Mouse (Mus musculus): Measurements from ENCODE around the gene Olfr78. TPM values are rescaled to one million over a fixed set of nuclear protein-coding genes. Genes with fewer than 3 reads are reported as not detected.

Gene Olfr78
- polyA plus RNA-seq (2014; fragmentation: Illumina TruSeq; extraction: RNeasy Lipid Tissue Mini Kit (QIAGEN cat#74804); ENCODE audit: low read depth, low replicate concordance) = 25.4 TPM

GRCm38 (mm10) chr7:102759266-102759665 is at the start of gene Olfr78, which contains the start of gene Olfr560:
Gene Olfr78, minus strand, starts transcription at chr7:102759471.
Gene Olfr560, minus strand, starts transcription at chr7:102759366.

GRCm38 (mm10) chr7:102803180-102803579 is 43.9 kb upstream of the Olfr78 start, which contains the start of gene Olfr564:
Gene Olfr564, plus strand, starts transcription at chr7:102803480.

GRCm38 (mm10) chr7:102770921-102771320 is 11.7 kb upstream of the Olfr78 start, which contains the start of gene Olfr561:
Gene Olfr561, plus strand, starts transcription at chr7:102771221.

GRCm38 (mm10) chr7:102727391-102727790 is 31.9 kb downstream of the Olfr78 start, which contains the start of gene Olfr559:
Gene Olfr559, minus strand, starts transcription at chr7:102727491.

GRCm38 (mm10) chr7:102718970-102719369 is 40.3 kb downstream of the Olfr78 start, which contains the start of gene Olfr33:
Gene Olfr33, minus strand, starts transcription at chr7:102719070.

GRCm38 (mm10) chr7:102701915-102702314 is 57.4 kb downstream of the Olfr78 start, which contains the start of gene Olfr558:
Gene Olfr558, plus strand, starts transcription at chr7:102702215.

GRCm38 (mm10) chr7:102695358-102696125 is 63.7 kb downstream of the Olfr78 start, which contains the start of gene Olfr557:
Gene Olfr557, plus strand, starts transcription at chr7:102695910.

Other genes with a start within 250 kb of the Olfr78 start
- not detected for gene Olfr547, start 224.7 kb downstream of the Olfr78 start, polyA plus RNA-seq (2014; fragmentation: Illumina TruSeq; extraction: RNeasy Lipid Tissue Mini Kit (QIAGEN cat#74804); ENCODE audit: low read depth, low replicate concordance)
- not detected for gene Olfr548-ps1, start 218.6 kb downstream of the Olfr78 start, polyA plus RNA-seq (2014; fragmentation: Illumina TruSeq; extraction: RNeasy Lipid Tissue Mini Kit (QIAGEN cat#74804); ENCODE audit: low read depth, low replicate concordance)
- gene Olfr549, start 209.6 kb downstream of the Olfr78 start, polyA plus RNA-seq (2014; fragmentation: Illumina TruSeq; extraction: RNeasy Lipid Tissue Mini Kit (QIAGEN cat#74804); ENCODE audit: low read depth, low replicate concordance) = not detected
- gene Trim21, start 194.0 kb downstream of the Olfr78 start, polyA plus RNA-seq (2014; fragmentation: Illumina TruSeq; extraction: RNeasy Lipid Tissue Mini Kit (QIAGEN cat#74804); ENCODE audit: low read depth, low replicate concordance) = 18.4 TPM
- not detected for gene Olfr550, start 188.0 kb downstream of the Olfr78 start, polyA plus RNA-seq (2014; fragmentation: Illumina TruSeq; extraction: RNeasy Lipid Tissue Mini Kit (QIAGEN cat#74804); ENCODE audit: low read depth, low replicate concordance)
- not detected for gene Olfr551, start 167.6 kb downstream of the Olfr78 start, polyA plus RNA-seq (2014; fragmentation: Illumina TruSeq; extraction: RNeasy Lipid Tissue Mini Kit (QIAGEN cat#74804); ENCODE audit: low read depth, low replicate concordance)
- not detected for gene Olfr552, start 161.7 kb downstream of the Olfr78 start, polyA plus RNA-seq (2014; fragmentation: Illumina TruSeq; extraction: RNeasy Lipid Tissue Mini Kit (QIAGEN cat#74804); ENCODE audit: low read depth, low replicate concordance)
- gene Olfr553, start 141.3 kb downstream of the Olfr78 start, polyA plus RNA-seq (2014; fragmentation: Illumina TruSeq; extraction: RNeasy Lipid Tissue Mini Kit (QIAGEN cat#74804); ENCODE audit: low read depth, low replicate concordance) = not detected
- not detected for gene Olfr554, start 121.0 kb downstream of the Olfr78 start, polyA plus RNA-seq (2014; fragmentation: Illumina TruSeq; extraction: RNeasy Lipid Tissue Mini Kit (QIAGEN cat#74804); ENCODE audit: low read depth, low replicate concordance)
- not detected for gene Olfr555, start 100.6 kb downstream of the Olfr78 start, polyA plus RNA-seq (2014; fragmentation: Illumina TruSeq; extraction: RNeasy Lipid Tissue Mini Kit (QIAGEN cat#74804); ENCODE audit: low read depth, low replicate concordance)
- not detected for gene Olfr556, start 94.6 kb downstream of the Olfr78 start, polyA plus RNA-seq (2014; fragmentation: Illumina TruSeq; extraction: RNeasy Lipid Tissue Mini Kit (QIAGEN cat#74804); ENCODE audit: low read depth, low replicate concordance)
- gene Trim68, start 72.1 kb downstream of the Olfr78 start, polyA plus RNA-seq (2014; fragmentation: Illumina TruSeq; extraction: RNeasy Lipid Tissue Mini Kit (QIAGEN cat#74804); ENCODE audit: low read depth, low replicate concordance) = 12.6 TPM
- gene Olfr557, start 63.6 kb downstream of the Olfr78 start, polyA plus RNA-seq (2014; fragmentation: Illumina TruSeq; extraction: RNeasy Lipid Tissue Mini Kit (QIAGEN cat#74804); ENCODE audit: low read depth, low replicate concordance) = not detected
- 5.8 TPM for gene Olfr558, start 57.3 kb downstream of the Olfr78 start, polyA plus RNA-seq (2014; fragmentation: Illumina TruSeq; extraction: RNeasy Lipid Tissue Mini Kit (QIAGEN cat#74804); ENCODE audit: low read depth, low replicate concordance)
- not detected for gene Olfr33, start 40.4 kb downstream of the Olfr78 start, polyA plus RNA-seq (2014; fragmentation: Illumina TruSeq; extraction: RNeasy Lipid Tissue Mini Kit (QIAGEN cat#74804); ENCODE audit: low read depth, low replicate concordance)
- not detected for gene Olfr559, start 32.0 kb downstream of the Olfr78 start, polyA plus RNA-seq (2014; fragmentation: Illumina TruSeq; extraction: RNeasy Lipid Tissue Mini Kit (QIAGEN cat#74804); ENCODE audit: low read depth, low replicate concordance)
- 2.3 TPM for gene Olfr560, start 105 bp downstream of the Olfr78 start, polyA plus RNA-seq (2014; fragmentation: Illumina TruSeq; extraction: RNeasy Lipid Tissue Mini Kit (QIAGEN cat#74804); ENCODE audit: low read depth, low replicate concordance)
- not detected for gene Olfr561, start 11.8 kb upstream of the Olfr78 start, polyA plus RNA-seq (2014; fragmentation: Illumina TruSeq; extraction: RNeasy Lipid Tissue Mini Kit (QIAGEN cat#74804); ENCODE audit: low read depth, low replicate concordance)
- not detected for gene Olfr564, start 44.0 kb upstream of the Olfr78 start, polyA plus RNA-seq (2014; fragmentation: Illumina TruSeq; extraction: RNeasy Lipid Tissue Mini Kit (QIAGEN cat#74804); ENCODE audit: low read depth, low replicate concordance)
- gene Olfr566, start 99.3 kb upstream of the Olfr78 start, polyA plus RNA-seq (2014; fragmentation: Illumina TruSeq; extraction: RNeasy Lipid Tissue Mini Kit (QIAGEN cat#74804); ENCODE audit: low read depth, low replicate concordance) = not detected
- gene Olfr568, start 117.7 kb upstream of the Olfr78 start, polyA plus RNA-seq (2014; fragmentation: Illumina TruSeq; extraction: RNeasy Lipid Tissue Mini Kit (QIAGEN cat#74804); ENCODE audit: low read depth, low replicate concordance) = not detected
- gene Olfr569, start 131.4 kb upstream of the Olfr78 start, polyA plus RNA-seq (2014; fragmentation: Illumina TruSeq; extraction: RNeasy Lipid Tissue Mini Kit (QIAGEN cat#74804); ENCODE audit: low read depth, low replicate concordance) = not detected
- not detected for gene Olfr570, start 135.1 kb upstream of the Olfr78 start, polyA plus RNA-seq (2014; fragmentation: Illumina TruSeq; extraction: RNeasy Lipid Tissue Mini Kit (QIAGEN cat#74804); ENCODE audit: low read depth, low replicate concordance)
- not detected for gene Olfr571, start 158.1 kb upstream of the Olfr78 start, polyA plus RNA-seq (2014; fragmentation: Illumina TruSeq; extraction: RNeasy Lipid Tissue Mini Kit (QIAGEN cat#74804); ENCODE audit: low read depth, low replicate concordance)
- not detected for gene Olfr572, start 164.9 kb upstream of the Olfr78 start, polyA plus RNA-seq (2014; fragmentation: Illumina TruSeq; extraction: RNeasy Lipid Tissue Mini Kit (QIAGEN cat#74804); ENCODE audit: low read depth, low replicate concordance)
- not detected for gene Olfr573-ps1, start 183.1 kb upstream of the Olfr78 start, polyA plus RNA-seq (2014; fragmentation: Illumina TruSeq; extraction: RNeasy Lipid Tissue Mini Kit (QIAGEN cat#74804); ENCODE audit: low read depth, low replicate concordance)
- not detected for gene Olfr574, start 189.0 kb upstream of the Olfr78 start, polyA plus RNA-seq (2014; fragmentation: Illumina TruSeq; extraction: RNeasy Lipid Tissue Mini Kit (QIAGEN cat#74804); ENCODE audit: low read depth, low replicate concordance)
- not detected for gene Olfr575, start 199.3 kb upstream of the Olfr78 start, polyA plus RNA-seq (2014; fragmentation: Illumina TruSeq; extraction: RNeasy Lipid Tissue Mini Kit (QIAGEN cat#74804); ENCODE audit: low read depth, low replicate concordance)
- not detected for gene Olfr576, start 203.2 kb upstream of the Olfr78 start, polyA plus RNA-seq (2014; fragmentation: Illumina TruSeq; extraction: RNeasy Lipid Tissue Mini Kit (QIAGEN cat#74804); ENCODE audit: low read depth, low replicate concordance)
- gene Olfr577, start 216.5 kb upstream of the Olfr78 start, polyA plus RNA-seq (2014; fragmentation: Illumina TruSeq; extraction: RNeasy Lipid Tissue Mini Kit (QIAGEN cat#74804); ENCODE audit: low read depth, low replicate concordance) = not detected
- gene Olfr578, start 229.9 kb upstream of the Olfr78 start, polyA plus RNA-seq (2014; fragmentation: Illumina TruSeq; extraction: RNeasy Lipid Tissue Mini Kit (QIAGEN cat#74804); ENCODE audit: low read depth, low replicate concordance) = not detected

Data from sigmoid colon, adult 10 weeks (tissue).